Mouse (Mus musculus) limb, embryonic 10.5 days (tissue): Measurements from ENCODE around the gene Pcdh18. TPM values are rescaled to one million over a fixed set of nuclear protein-coding genes. Genes with fewer than 3 reads are reported as not detected.

Experiments
- DNase-seq: peaks from one replicate; pipeline ENCODE4 v3.0.0-alpha.2; 2017; ENCODE audit warnings: low spot score
- H3K27ac ChIP-seq: fragments of 300-500 bp; sonication (generic); 2 replicates; pipeline ENCODE4 v1.5.1; 2016; ENCODE audit warnings: mild to moderate bottlenecking
- H3K27me3 ChIP-seq: fragments of 300-500 bp; sonication (generic); 2 replicates; pipeline ENCODE4 v1.6.1; 2016; ENCODE audit warnings: low read depth, mild to moderate bottlenecking; ENCODE audit not compliant: poor library complexity, severe bottlenecking
- H3K36me3 ChIP-seq: fragments of 300-500 bp; sonication (generic); 2 replicates; pipeline ENCODE4 v1.6.1; 2016; ENCODE audit warnings: mild to moderate bottlenecking, moderate library complexity
- H3K4me1 ChIP-seq: fragments of 300-500 bp; sonication (generic); 2 replicates; pipeline ENCODE4 v1.6.1; 2016
- H3K4me3 ChIP-seq: fragments of 300-500 bp; sonication (generic); 2 replicates; pipeline ENCODE4 v1.5.1; 2016; ENCODE audit warnings: mild to moderate bottlenecking, moderate library complexity
- H3K9me3 ChIP-seq: fragments of 300-500 bp; sonication (generic); replicated peaks from 2 replicates; pipeline ENCODE4 v1.6.1; 2016; ENCODE audit warnings: mild to moderate bottlenecking
- WGBS: fragments of 180-500 bp; shearing (Covaris S2); methylation state at CpG from one replicate; pipeline ENCODE4 v1.1.7; 2016; 5-methylcytosine and 5-hydroxymethylcytosine counted together
- polyA plus RNA-seq: library from polyadenylated mRNA; unstranded; fragments of >200 nt; fragmentation: Nextera tagmentation; extraction: Ambion mirVana; gene quantifications from 2 replicates; pipeline ENCODE4 v1.2.1, GENCODE M21; 2016

Pcdh18 gene
- polyA plus RNA-seq, 1 experiment from 2014 or later: 114 TPM

- Histone ChIP-seq H3K27ac (no peak overlapping the region), H3K4me1 (peaks cover 37% of the 10 kb centered on the region), H3K9me3 (0 out of 2 replicates have a peak, but pooled peaks cover 2% of the 10 kb centered on the region), H3K36me3 (peaks cover 100% of the 10 kb centered on the region), H3K27me3 (no peaks in the 10 kb centered on the region), H3K4me3 (no peak overlapping the region)
- WGBS: 100% methylated on average over 1 of the region's 1 CpGs
- DNase-seq: no peak
Measured at GRCm38 (mm10) chr3:49748054-49748453, 9.1 kb downstream of the Pcdh18 start.

GRCm38 (mm10) chr3:49739061-49739460 is 18.1 kb downstream of the Pcdh18 start:
- H3K36me3 ChIP-seq: peaks cover 15% of the 10 kb centered on the region
- no peak overlapping the region for H3K27ac ChIP-seq
- H3K4me1 ChIP-seq: no peaks in the 10 kb centered on the region
- 91% methylated on average over 2 of the region's 2 CpGs for WGBS
- H3K4me3 ChIP-seq: no peak overlapping the region
- no peaks in the 10 kb centered on the region for H3K27me3 ChIP-seq
- DNase-seq: no peak
- no peaks in the 10 kb centered on the region for H3K9me3 ChIP-seq

DNA sequence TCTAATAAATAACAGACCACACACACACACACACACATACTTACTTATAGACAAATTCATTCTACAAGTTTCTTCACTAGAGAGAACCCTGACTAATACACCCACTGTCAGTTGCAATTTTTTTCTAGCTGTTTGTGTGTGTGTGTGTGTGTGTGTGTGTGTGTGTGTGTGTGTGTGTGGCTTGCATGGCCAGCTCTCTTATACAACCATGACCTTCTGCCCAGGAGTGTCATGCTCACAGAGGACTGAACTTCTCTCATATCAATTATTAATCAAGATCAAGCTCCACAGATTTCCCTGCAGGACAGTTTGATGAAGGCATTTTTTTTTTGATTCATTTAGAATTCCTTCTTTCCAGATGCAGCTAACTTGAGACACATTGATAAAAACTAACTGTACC is 18.6 kb downstream of the Pcdh18 start:
- no peaks in the 10 kb centered on the region for H3K9me3 ChIP-seq
- H3K36me3 ChIP-seq: peaks cover 10% of the 10 kb centered on the region
- no peak for DNase-seq
- no peaks in the 10 kb centered on the region for H3K4me1 ChIP-seq
- no peak overlapping the region for H3K27ac ChIP-seq
- H3K27me3 ChIP-seq: no peaks in the 10 kb centered on the region
- H3K4me3 ChIP-seq: no peak overlapping the region

- DNase-seq: no peak
- 85% methylated on average over 2 of the region's 2 CpGs for WGBS
- no peak overlapping the region for H3K27ac ChIP-seq
- no peaks in the 10 kb centered on the region for H3K4me1 ChIP-seq
- no peaks in the 10 kb centered on the region for H3K9me3 ChIP-seq
- H3K36me3 ChIP-seq: no peaks in the 10 kb centered on the region
- no peak overlapping the region for H3K4me3 ChIP-seq
- no peaks in the 10 kb centered on the region for H3K27me3 ChIP-seq
Measured at GRCm38 (mm10) chr3:49706503-49706902, 50.6 kb downstream of the Pcdh18 start.

GRCm38 (mm10) chr3:49699951-49700350 is 57.2 kb downstream of the Pcdh18 start:
- no peaks in the 10 kb centered on the region for H3K9me3 ChIP-seq
- no peak overlapping the region for H3K4me3 ChIP-seq
- H3K27me3 ChIP-seq: no peaks in the 10 kb centered on the region
- WGBS: 49% methylated on average over 2 of the region's 2 CpGs
- H3K4me1 ChIP-seq: no peaks in the 10 kb centered on the region
- no peaks in the 10 kb centered on the region for H3K36me3 ChIP-seq
- no peak for DNase-seq
- no peak overlapping the region for H3K27ac ChIP-seq
